Mouse (Mus musculus): ENCODE measurements around the gene Creb3.
A peak's percentile ranks its signal among the peaks of the same experiment; 100 is the strongest.

The Creb3 gene

GRCm38 (mm10) chr4:43558028-43558630 is 4.0 kb upstream of the Creb3 start:
- peak; percentile 66 to 75 for DNase-seq

GRCm38 (mm10) chr4:43558631-43559356 is 3.3 kb upstream of the Creb3 start:
- DNase-seq, result peak; percentile 86 to 90

- DNase-seq, result no peak
Observed at GRCm38 (mm10) chr4:43559519-43560242, 2.5 kb upstream of the Creb3 start.

GRCm38 (mm10) chr4:43560243-43560611 is 1.9 kb upstream of the Creb3 start:
- DNase-seq, result peak; percentile 63 to 84

GRCm38 (mm10) chr4:43560976-43561375 is 1.2 kb upstream of the Creb3 start:
- no peak for DNase-seq

GRCm38 (mm10) chr4:43561436-43561996 is 616 bp upstream of the Creb3 start:
- DNase-seq, result no peak

- DNase-seq, result peak in 1 of 2 experiments; percentile 35
Observed at GRCm38 (mm10) chr4:43562769-43563600, 853 bp downstream of the Creb3 start.

GRCm38 (mm10) chr4:43563601-43563875 is 1.4 kb downstream of the Creb3 start:
- DNase-seq, result no peak

GRCm38 (mm10) chr4:43564231-43564630 is 2.1 kb downstream of the Creb3 start:
- DNase-seq, result peak in 1 of 2 experiments; percentile 34

GRCm38 (mm10) chr4:43567140-43567539 is 5.0 kb downstream of the Creb3 start:
- peak in 1 of 2 experiments; percentile 31 for DNase-seq

- peak in 1 of 2 experiments; percentile 29 for DNase-seq
Observed at GRCm38 (mm10) chr4:43571395-43572045, 9.4 kb downstream of the Creb3 start.

GRCm38 (mm10) chr4:43573561-43573960 is 11.4 kb downstream of the Creb3 start:
- DNase-seq, result no peak

GRCm38 (mm10) chr4:43575356-43575755 is 13.2 kb downstream of the Creb3 start:
- DNase-seq, result no peak

- DNase-seq, result no peak
Observed at GRCm38 (mm10) chr4:43577237-43577881, 15.2 kb downstream of the Creb3 start.

- peak; percentile 93 to 97 for DNase-seq
Observed at GRCm38 (mm10) chr4:43578376-43579204, 16.5 kb downstream of the Creb3 start, which contains the start of the genes Rgp1 and Gba2. Gene Rgp1 (plus strand): TSS chr4:43578715. Gene Gba2 (minus strand): TSS chr4:43578873.

GRCm38 (mm10) chr4:43579256-43579655 is 17.1 kb downstream of the Creb3 start:
- peak in 1 of 2 experiments; percentile 40 for DNase-seq

GRCm38 (mm10) chr4:43579731-43580130 is 17.6 kb downstream of the Creb3 start:
- DNase-seq, result peak in 1 of 2 experiments; percentile 27

- no peak for DNase-seq
Observed at GRCm38 (mm10) chr4:43580721-43581120, 18.6 kb downstream of the Creb3 start.

- DNase-seq, result peak in 1 of 2 experiments; percentile 40
Observed at GRCm38 (mm10) chr4:43581381-43581780, 19.2 kb downstream of the Creb3 start.

- DNase-seq, result no peak
Observed at GRCm38 (mm10) chr4:43582241-43582640, 20.1 kb downstream of the Creb3 start.

All from kidney, postnatal 25 days (tissue).